Mouse (Mus musculus): ENCODE data around the gene Lims1. TPM values are rescaled to one million over a fixed set of nuclear protein-coding genes. Genes with fewer than 3 reads are reported as not detected.
A peak's percentile ranks its signal among the peaks of the same experiment; 100 is the strongest.
"Not testable (repeated sequence)": the region's sequence is repeated elsewhere in the genome, so short reads cannot be mapped to it uniquely, and the experiment has no call there.

Gene Lims1
- total and polyA plus RNA-seq, 2 experiments from 2014 or later: 177 to 232 TPM

- Histone ChIP-seq H3K4me2 (ENCODE audit: low read depth, low read length) (no peak overlapping the region), H3K4me3 (ENCODE audit: low read depth, low read length) (no peak overlapping the region), H3K36me3 (replicated peaks; ENCODE audit: control insufficient read depth, insufficient read depth, low read length) (no peaks in the 10 kb centered on the region), H3K4me1 (ENCODE audit: control insufficient read depth, insufficient read depth) (peaks cover 9% of the 10 kb centered on the region), H3K27ac (ENCODE audit: low read depth) (0 out of 2 replicates have a peak overlapping the region, but pooled peaks have one; percentile 20), H3K9ac (replicated peaks; ENCODE audit: low read depth, low read length) (no peak overlapping the region), H3K9me3 (replicated peaks; ENCODE audit: control insufficient read depth, low read length) (no peaks in the 10 kb centered on the region), H3K27me3 (ENCODE audit: control insufficient read depth, insufficient read depth, low read length) (no peaks in the 10 kb centered on the region)
- ATAC-seq (ENCODE audit: insufficient read depth, low read depth): no peak
- 90% methylated on average over 1 of the region's 1 CpGs for WGBS
- TF ChIP-seq CTCF (IDR thresholded peaks at IDR 0.05; ENCODE audit: low read depth): no peak
- no peak for TF ChIP-seq EP300 (IDR thresholded peaks at IDR 0.05; ENCODE audit: low read depth)
- no peak for DNase-seq (ENCODE audit: low spot score)
Observed at GRCm38 (mm10) chr10:58336156-58336555, 12.9 kb downstream of the Lims1 start.

- 89% methylated on average over 4 of the region's 4 CpGs for WGBS
- ATAC-seq (ENCODE audit: insufficient read depth, low read depth); H3K9me3 ChIP-seq (replicated peaks; ENCODE audit: control insufficient read depth, low read length); H3K36me3 ChIP-seq (replicated peaks; ENCODE audit: control insufficient read depth, insufficient read depth, low read length); H3K27ac ChIP-seq (ENCODE audit: low read depth); H3K4me3 ChIP-seq (ENCODE audit: low read depth, low read length); DNase-seq (ENCODE audit: low spot score); H3K4me2 ChIP-seq (ENCODE audit: low read depth, low read length); H3K27me3 ChIP-seq (ENCODE audit: control insufficient read depth, insufficient read depth, low read length); H3K9ac ChIP-seq (replicated peaks; ENCODE audit: low read depth, low read length): not testable (repeated sequence)
- peaks cover 15% of the 10 kb centered on the region for H3K4me1 ChIP-seq (ENCODE audit: control insufficient read depth, insufficient read depth)
Observed at GRCm38 (mm10) chr10:58337091-58337490, 13.8 kb downstream of the Lims1 start.

GRCm38 (mm10) chr10:58338590-58338989 lies 15.3 kb downstream of the Lims1 start:
- Histone ChIP-seq H3K36me3 (replicated peaks; ENCODE audit: control insufficient read depth, insufficient read depth, low read length) (no peaks in the 10 kb centered on the region), H3K27ac (ENCODE audit: low read depth) (peak overlapping the region; percentile 27; the same call in 1 of the 2 replicates), H3K9ac (replicated peaks; ENCODE audit: low read depth, low read length) (no peak overlapping the region), H3K9me3 (replicated peaks; ENCODE audit: control insufficient read depth, low read length) (no peaks in the 10 kb centered on the region), H3K4me1 (ENCODE audit: control insufficient read depth, insufficient read depth) (peaks cover 22% of the 10 kb centered on the region), H3K27me3 (ENCODE audit: control insufficient read depth, insufficient read depth, low read length) (no peaks in the 10 kb centered on the region), H3K4me2 (ENCODE audit: low read depth, low read length) (no peak overlapping the region), H3K4me3 (ENCODE audit: low read depth, low read length) (no peak overlapping the region)
- ATAC-seq (ENCODE audit: insufficient read depth, low read depth) (0 out of 2 replicates have a peak, but pooled peaks have one; percentile 31), DNase-seq (ENCODE audit: low spot score) (no peak)
- TF ChIP-seq CTCF (IDR thresholded peaks at IDR 0.05; ENCODE audit: low read depth) (no peak), EP300 (IDR thresholded peaks at IDR 0.05; ENCODE audit: low read depth) (no peak)
- 13% methylated on average over 1 of the region's 1 CpGs for WGBS

- peak; percentile 81 for ATAC-seq (ENCODE audit: insufficient read depth, low read depth)
- peaks cover 31% of the 10 kb centered on the region for H3K4me1 ChIP-seq (ENCODE audit: control insufficient read depth, insufficient read depth)
Observed at GRCm38 (mm10) chr10:58341685-58342084, 18.4 kb downstream of the Lims1 start.

GRCm38 (mm10) chr10:58342199-58342598 lies 18.9 kb downstream of the Lims1 start:
- peaks cover 34% of the 10 kb centered on the region for H3K4me1 ChIP-seq (ENCODE audit: control insufficient read depth, insufficient read depth)

More at GRCm38 (mm10) chr10:58341685-58342084, 18.4 kb downstream of the Lims1 start:
- H3K9ac ChIP-seq (replicated peaks; ENCODE audit: low read depth, low read length): no peak overlapping the region
- H3K9me3 ChIP-seq (replicated peaks; ENCODE audit: control insufficient read depth, low read length): no peaks in the 10 kb centered on the region
- no peaks in the 10 kb centered on the region for H3K27me3 ChIP-seq (ENCODE audit: control insufficient read depth, insufficient read depth, low read length)
- TF ChIP-seq CTCF (IDR thresholded peaks at IDR 0.05; ENCODE audit: low read depth): no peak
- 0 out of 2 replicates have a peak, but pooled peaks have one; percentile 55 for TF ChIP-seq EP300 (IDR thresholded peaks at IDR 0.05; ENCODE audit: low read depth)
- DNase-seq (ENCODE audit: low spot score): peak; percentile 69
- 27% methylated on average over 2 of the region's 2 CpGs for WGBS
- no peak overlapping the region for H3K4me2 ChIP-seq (ENCODE audit: low read depth, low read length)
- H3K27ac ChIP-seq (ENCODE audit: low read depth): peak overlapping the region; percentile 75
- no peak overlapping the region for H3K4me3 ChIP-seq (ENCODE audit: low read depth, low read length)
- no peaks in the 10 kb centered on the region for H3K36me3 ChIP-seq (replicated peaks; ENCODE audit: control insufficient read depth, insufficient read depth, low read length)

GRCm38 (mm10) chr10:58343552-58343951 lies 20.3 kb downstream of the Lims1 start:
- Histone ChIP-seq H3K4me3 (ENCODE audit: low read depth, low read length) (no peak overlapping the region), H3K36me3 (replicated peaks; ENCODE audit: control insufficient read depth, insufficient read depth, low read length) (no peaks in the 10 kb centered on the region), H3K27me3 (ENCODE audit: control insufficient read depth, insufficient read depth, low read length) (no peaks in the 10 kb centered on the region), H3K9ac (replicated peaks; ENCODE audit: low read depth, low read length) (no peak overlapping the region), H3K9me3 (replicated peaks; ENCODE audit: control insufficient read depth, low read length) (no peaks in the 10 kb centered on the region), H3K27ac (ENCODE audit: low read depth) (peak overlapping the region; percentile 75), H3K4me2 (ENCODE audit: low read depth, low read length) (no peak overlapping the region), H3K4me1 (ENCODE audit: control insufficient read depth, insufficient read depth) (peaks cover 34% of the 10 kb centered on the region)
- DNase-seq (ENCODE audit: low spot score): no peak
- 68% methylated on average over 3 of the region's 3 CpGs for WGBS
- no peak for TF ChIP-seq EP300 (IDR thresholded peaks at IDR 0.05; ENCODE audit: low read depth)
- no peak for TF ChIP-seq CTCF (IDR thresholded peaks at IDR 0.05; ENCODE audit: low read depth)
- ATAC-seq (ENCODE audit: insufficient read depth, low read depth): no peak

More at GRCm38 (mm10) chr10:58342199-58342598, 18.9 kb downstream of the Lims1 start:
- H3K27ac ChIP-seq (ENCODE audit: low read depth): peak overlapping the region; percentile 75
- TF ChIP-seq EP300 (IDR thresholded peaks at IDR 0.05; ENCODE audit: low read depth): no peak
- TF ChIP-seq CTCF (IDR thresholded peaks at IDR 0.05; ENCODE audit: low read depth): no peak
- H3K9me3 ChIP-seq (replicated peaks; ENCODE audit: control insufficient read depth, low read length): no peaks in the 10 kb centered on the region
- no peaks in the 10 kb centered on the region for H3K27me3 ChIP-seq (ENCODE audit: control insufficient read depth, insufficient read depth, low read length)
- DNase-seq (ENCODE audit: low spot score) (no peak), ATAC-seq (ENCODE audit: insufficient read depth, low read depth) (no peak)
- H3K36me3 ChIP-seq (replicated peaks; ENCODE audit: control insufficient read depth, insufficient read depth, low read length): no peaks in the 10 kb centered on the region
- H3K9ac ChIP-seq (replicated peaks; ENCODE audit: low read depth, low read length): no peak overlapping the region
- WGBS: 55% methylated on average over 2 of the region's 2 CpGs
- no peak overlapping the region for H3K4me3 ChIP-seq (ENCODE audit: low read depth, low read length)
- no peak overlapping the region for H3K4me2 ChIP-seq (ENCODE audit: low read depth, low read length)

Measured in heart, postnatal 0 days (tissue).